Mouse (Mus musculus) urinary bladder, postnatal 25 days (tissue): ENCODE results near the gene Pkm.

Experiments used
- DNase-seq: peaks from one replicate; pipeline ENCODE4 v3.0.0; 2022; ENCODE audit warnings: low spot score

Gene Pkm

GRCm38 (mm10) chr9:59706850-59707825 is 51.0 kb downstream of the Pkm start:
- DNase-seq: no peak

- DNase-seq: no peak
Measured at GRCm38 (mm10) chr9:59709225-59709624, 53.1 kb downstream of the Pkm start.

GRCm38 (mm10) chr9:59716275-59716898 is 60.2 kb downstream of the Pkm start:
- no peak for DNase-seq

- DNase-seq: no peak
Measured at GRCm38 (mm10) chr9:59718237-59718636, 62.1 kb downstream of the Pkm start.

GRCm38 (mm10) chr9:59721144-59721543 is 65.0 kb downstream of the Pkm start:
- DNase-seq: no peak

GRCm38 (mm10) chr9:59723096-59723657 is 67.0 kb downstream of the Pkm start:
- peak; percentile 54 for DNase-seq

GRCm38 (mm10) chr9:59723791-59724442 is 67.7 kb downstream of the Pkm start:
- peak; percentile 20 for DNase-seq

GRCm38 (mm10) chr9:59725515-59725914 is 69.3 kb downstream of the Pkm start:
- DNase-seq: no peak

GRCm38 (mm10) chr9:59727569-59728286 is 71.6 kb downstream of the Pkm start:
- no peak for DNase-seq
